Comparison of ENCODE assay signal across 18 mouse cellular contexts in the genomic region with DNA sequence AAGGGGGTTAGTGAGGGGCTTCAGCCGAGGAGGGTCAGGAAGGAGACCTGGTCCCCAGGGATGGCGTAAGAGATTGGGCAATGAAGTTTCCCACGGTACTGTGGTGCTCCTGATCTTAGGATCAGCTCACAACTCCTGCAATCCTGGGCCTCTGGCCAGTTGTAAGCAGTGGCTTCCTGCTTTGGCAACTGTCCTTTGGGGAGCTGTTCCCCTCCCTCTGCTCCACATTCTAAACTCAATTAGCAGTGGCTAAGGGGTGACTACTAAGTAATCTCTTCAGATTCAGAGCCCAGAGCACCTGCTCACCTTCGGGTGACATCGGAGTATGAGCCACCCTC. TPM values are rescaled to one million over a fixed set of nuclear protein-coding genes. Genes with fewer than 3 reads are reported as not detected.
DNase-seq lines count a peak whose midpoint lies in the region; ATAC-seq and TF ChIP-seq lines count a peak whose summit lies in the region.
"Had no signal": no experiment of that assay in that cellular context is flagged by ENCODE, and none has a peak within 500 bp of the region (broad histone marks: within the 10 kb centered on the region; RNA-seq: fewer than 3 reads in every experiment).

No protein-coding gene starts in this region.

- H3K4me2 ChIP-seq in lung, postnatal 0 days (replicated peaks; ENCODE audit: low read depth, low read length) = no peak overlapping the region
- H3K4me2 ChIP-seq: embryonic facial prominence, embryonic 12.5 days; heart, embryonic 13.5 days; hindbrain, embryonic 13.5 days had no signal

- no peak overlapping the region for H3K4me3 ChIP-seq in lung, postnatal 0 days (ENCODE audit: low read depth, low read length)
- H3K4me3 ChIP-seq: embryonic facial prominence, embryonic 12.5 days; heart, embryonic 13.5 days; hindbrain, embryonic 13.5 days had no signal

- no peaks in the 10 kb centered on the region for H3K9me3 ChIP-seq in lung, postnatal 0 days (ENCODE audit: low read length)
- H3K9me3 ChIP-seq: embryonic facial prominence, embryonic 12.5 days; heart, embryonic 13.5 days; hindbrain, embryonic 13.5 days had no signal

- H3K27ac ChIP-seq in lung, postnatal 0 days (ENCODE audit: low read length) = no peak overlapping the region
- H3K27ac ChIP-seq: embryonic facial prominence, embryonic 12.5 days; heart, embryonic 13.5 days; hindbrain, embryonic 13.5 days had no signal

- H3K9ac ChIP-seq in lung, postnatal 0 days (replicated peaks; ENCODE audit: low read depth) = no peak overlapping the region
- H3K9ac ChIP-seq: embryonic facial prominence, embryonic 12.5 days; heart, embryonic 13.5 days; hindbrain, embryonic 13.5 days had no signal

- H3K27me3 ChIP-seq in lung, postnatal 0 days (replicated peaks; ENCODE audit: insufficient read depth, low read length) = no peaks in the 10 kb centered on the region
- H3K27me3 ChIP-seq: CH12.LX; embryonic facial prominence, embryonic 12.5 days; heart, embryonic 13.5 days; hindbrain, embryonic 13.5 days had no signal

- no peak for TF ChIP-seq CTCF in lung, postnatal 0 days (IDR thresholded peaks at IDR 0.05)

- peak; percentile 93 for DNase-seq in heart, adult 11 months
- no peak for DNase-seq in heart, postnatal 14 days
- peak; percentile 41 for DNase-seq in lung, postnatal 10 days
- no peak for DNase-seq in lung, postnatal 0 days (ENCODE audit: low spot score)
- peak; percentile 74 for DNase-seq in adipocyte (ENCODE audit: low spot score)
- no peak for DNase-seq in ovary, postnatal 10 days (ENCODE audit: low spot score)
- DNase-seq: adrenal gland, adult 8-10 months; cerebellum, adult 9-10 months; gastrocnemius, postnatal 10 days; heart, postnatal 4 days had no signal

- intact Hi-C loops in heart, postnatal 14 days (cut with DNase I) = no loop called here

- no peak for TF ChIP-seq EP300 in lung, postnatal 0 days (IDR thresholded peaks at IDR 0.05)

- WGBS in lung, postnatal 0 days = 70% methylated on average over 5 of the region's 5 CpGs

- H3K36me3 ChIP-seq in lung, postnatal 0 days (ENCODE audit: insufficient read depth, low read length) = peaks cover 37% of the 10 kb centered on the region

- H3K4me1 ChIP-seq in lung, postnatal 0 days (ENCODE audit: insufficient read depth, low read depth, low read length) = no peaks in the 10 kb centered on the region
- H3K4me1 ChIP-seq: embryonic facial prominence, embryonic 12.5 days; heart, embryonic 13.5 days; hindbrain, embryonic 13.5 days had no signal

- no peak for ATAC-seq in lung, postnatal 0 days
- peak; percentile 13; the same call in 1 of the 2 replicates for ATAC-seq in granulocyte monocyte progenitor cell, adult 5-6 weeks (replicated peaks; ENCODE audit: poor library complexity, severe bottlenecking)
- ATAC-seq: forebrain, embryonic 16.5 days; intestine, embryonic 16.5 days had no signal

RNA-seq across cellular contexts. Expression of a gene that starts 17.5 kb away (rescaled TPM):
- 10 to 100 TPM in 1 of 2 experiments, 1 to 10 TPM in 1; 9.8 to 10.3 TPM for total RNA-seq in heart, postnatal 14 days (2021)
- polyA plus RNA-seq in lung, postnatal 0 days (2015; fragmentation: Nextera tagmentation; extraction: Ambion mirVana) = 7.8 and 8.0 TPM in 2 replicates
- 4.6 and 4.9 TPM in 2 replicates for total RNA-seq in granulocyte monocyte progenitor cell, adult 5-6 weeks (2014; fragmentation: Nextera tagmentation)
- total RNA-seq in granulocyte monocyte progenitor cell, adult 5-6 weeks (2017) = 4.8 and 6.5 TPM in 2 replicates

RNA-seq across cellular contexts. Expression of a gene that starts 17.7 kb away (rescaled TPM):
- 100 to 1,000 TPM; 101 to 108 TPM for total RNA-seq in heart, postnatal 14 days (2021)
- 65.1 and 71.8 TPM in 2 replicates for polyA plus RNA-seq in lung, postnatal 0 days (2015; fragmentation: Nextera tagmentation; extraction: Ambion mirVana)
- 96.2 and 123 TPM in 2 replicates for total RNA-seq in granulocyte monocyte progenitor cell, adult 5-6 weeks (2014; fragmentation: Nextera tagmentation)
- 81.0 and 89.8 TPM in 2 replicates for total RNA-seq in granulocyte monocyte progenitor cell, adult 5-6 weeks (2017)

RNA-seq across cellular contexts. Expression of a gene that starts 27.1 kb away (rescaled TPM):
- under 1 TPM; 0.07 TPM for total RNA-seq in heart, postnatal 14 days (2021)
- 0.02 and 0.04 TPM in 2 replicates for polyA plus RNA-seq in lung, postnatal 0 days (2015; fragmentation: Nextera tagmentation; extraction: Ambion mirVana)
- total RNA-seq in granulocyte monocyte progenitor cell, adult 5-6 weeks (2014; fragmentation: Nextera tagmentation) = 0.09 TPM in 1 of 2 replicates, not detected in the other
- 0.04 TPM in 1 of 2 replicates, not detected in the other for total RNA-seq in granulocyte monocyte progenitor cell, adult 5-6 weeks (2017)
- polyA plus RNA-seq: heart, postnatal 0 days had no signal

RNA-seq across cellular contexts. Expression of a gene that starts 50.5 kb away (rescaled TPM):
- total RNA-seq in heart, postnatal 14 days (2021) = not detected
- polyA plus RNA-seq in lung, postnatal 0 days (2015; fragmentation: Nextera tagmentation; extraction: Ambion mirVana) = 0.04 TPM in 1 of 2 replicates, not detected in the other
- total RNA-seq in granulocyte monocyte progenitor cell, adult 5-6 weeks (2014; fragmentation: Nextera tagmentation) = not detected in 2 replicates
- total RNA-seq in granulocyte monocyte progenitor cell, adult 5-6 weeks (2017) = not detected in 2 replicates
- total RNA-seq: heart, postnatal 4 days had no signal

RNA-seq across cellular contexts. Expression of a gene that starts 52.2 kb away (rescaled TPM):
- total RNA-seq in heart, postnatal 14 days (2021) = 1 to 10 TPM; 4.9 to 5.4 TPM
- 5.3 and 8.2 TPM in 2 replicates for polyA plus RNA-seq in lung, postnatal 0 days (2015; fragmentation: Nextera tagmentation; extraction: Ambion mirVana)
- total RNA-seq in granulocyte monocyte progenitor cell, adult 5-6 weeks (2014; fragmentation: Nextera tagmentation) = 0.04 and 1.1 TPM in 2 replicates
- 0.05 and 0.47 TPM in 2 replicates for total RNA-seq in granulocyte monocyte progenitor cell, adult 5-6 weeks (2017)

Comparison
In these comparisons a context has a peak if more than half of its experiments do, and no peak if none do; other contexts are left out.
1. DNase-seq: peak in heart, adult 11 months (single experiment), lung, postnatal 10 days (single experiment) and adipocyte (single experiment); none in heart, postnatal 14 days (0 of 2), lung, postnatal 0 days (single experiment) and ovary, postnatal 10 days (single experiment).